Mouse (Mus musculus) testis, adult 2 months (tissue): Measurements from ENCODE around the gene Repin1.

Experiments used
- CTCF ChIP-seq: fragments of 200-500 bp; IDR thresholded peaks from 2 replicates; pipeline ENCODE4 v1.5.1; 2012; ENCODE audit warnings: low read depth, mild to moderate bottlenecking, inconsistent platforms, low read length, moderate library complexity; ENCODE audit not compliant: control insufficient read depth, insufficient read depth, insufficient replicate concordance
- POLR2A ChIP-seq: fragments of 200-500 bp; IDR thresholded peaks from 2 replicates; pipeline ENCODE4 v1.6.1; 2012; ENCODE audit warnings: low read depth, mild to moderate bottlenecking, inconsistent platforms, low read length, moderate library complexity; ENCODE audit not compliant: control insufficient read depth

GRCm38 (mm10) chr6:48638553-48638952, 44.9 kb downstream of the Repin1 start:
- TF ChIP-seq CTCF (no peak), POLR2A (no peak)
